ENCODE assay signal across 26 mouse cellular contexts in the genomic region with DNA sequence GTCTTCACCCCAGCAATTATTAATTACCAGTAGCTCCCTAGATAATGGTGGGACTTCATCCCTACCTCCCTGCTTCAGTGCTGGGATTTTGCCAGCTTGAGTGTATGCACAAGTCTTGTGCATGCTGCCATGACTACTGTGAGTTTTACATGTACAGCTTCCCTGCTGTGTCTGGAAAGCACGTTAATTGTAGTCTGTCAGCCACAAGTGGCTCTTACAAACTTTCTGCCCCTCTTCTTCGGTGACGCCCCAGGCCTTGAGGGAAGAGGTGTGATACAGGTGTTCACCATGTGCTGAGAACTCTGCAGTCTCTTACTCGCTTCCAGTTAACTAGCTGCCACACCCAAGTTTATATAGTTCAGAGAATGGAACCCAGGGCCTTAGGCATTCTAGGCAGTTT.
"Had no signal": no experiment of that assay in that cellular context is flagged by ENCODE, and none has a peak within 500 bp of the region (broad histone marks: within the 10 kb centered on the region; RNA-seq: fewer than 3 reads in every experiment).

No protein-coding gene starts in this region.

- H3K27ac ChIP-seq: heart, adult 2 months; heart, embryonic 13.5 days; heart, embryonic 15.5 days; hindbrain, embryonic 13.5 days; hindbrain, embryonic 15.5 days; hindbrain, postnatal 0 days; kidney, embryonic 15.5 days; kidney, postnatal 0 days; limb, embryonic 13.5 days; limb, embryonic 15.5 days; liver, embryonic 12.5 days; liver, embryonic 14.5 days had no signal

- H3K9ac ChIP-seq: heart, embryonic 13.5 days; heart, embryonic 15.5 days; hindbrain, embryonic 13.5 days; hindbrain, embryonic 15.5 days; kidney, embryonic 15.5 days; limb, embryonic 13.5 days; limb, embryonic 15.5 days; liver, embryonic 12.5 days; liver, embryonic 14.5 days had no signal

- ATAC-seq: hindbrain, postnatal 0 days; intestine, embryonic 16.5 days; liver, embryonic 12.5 days had no signal

- H3K4me1 ChIP-seq: heart, embryonic 13.5 days; heart, embryonic 15.5 days; hindbrain, embryonic 13.5 days; hindbrain, embryonic 15.5 days; kidney, embryonic 15.5 days; limb, embryonic 13.5 days; limb, embryonic 15.5 days; liver, embryonic 12.5 days had no signal

- H3K4me3 ChIP-seq: heart, adult 2 months; heart, embryonic 13.5 days; heart, embryonic 15.5 days; hindbrain, embryonic 13.5 days; hindbrain, embryonic 15.5 days; kidney, embryonic 15.5 days; limb, embryonic 13.5 days; limb, embryonic 15.5 days; liver, embryonic 12.5 days had no signal

- H3K9me3 ChIP-seq: heart, embryonic 13.5 days; heart, embryonic 15.5 days; hindbrain, embryonic 13.5 days; hindbrain, embryonic 15.5 days; kidney, embryonic 15.5 days; limb, embryonic 13.5 days; limb, embryonic 15.5 days; liver, embryonic 12.5 days had no signal

- H3K4me2 ChIP-seq: heart, embryonic 11.5 days; heart, embryonic 13.5 days; heart, embryonic 15.5 days; hindbrain, embryonic 13.5 days; hindbrain, embryonic 15.5 days; kidney, embryonic 15.5 days; limb, embryonic 13.5 days; limb, embryonic 15.5 days; liver, embryonic 12.5 days had no signal

- DNase-seq: gastrocnemius, postnatal 14 days; gastrocnemius, postnatal 36 days; heart, adult 11 months; heart, adult 2 months; heart, postnatal 14 days; heart, postnatal 36 days; kidney, adult 11 months; kidney, adult 2 months; kidney, adult 9 months; kidney, postnatal 14 days; kidney, postnatal 36 days; layer of hippocampus, adult 9-11 months; layer of hippocampus, postnatal 36 days had no signal

- H3K27me3 ChIP-seq: heart, embryonic 13.5 days; heart, embryonic 15.5 days; hindbrain, embryonic 13.5 days; hindbrain, embryonic 15.5 days; kidney, embryonic 15.5 days; limb, embryonic 13.5 days; limb, embryonic 15.5 days; liver, embryonic 12.5 days had no signal
